Mouse (Mus musculus) ES-CJ7 (cell line): ENCODE results near the gene Ubxn2a.
A peak's percentile ranks its signal among the peaks of the same experiment; 100 is the strongest.
"Not testable (repeated sequence)": the region's sequence is repeated elsewhere in the genome, so short reads cannot be mapped to it uniquely, and the experiment has no call there.

ENCODE experiments used
- DNase-seq: peaks from one replicate; pipeline ENCODE4 v3.0.0; 2011; ENCODE audit warnings: low read depth, low spot score

The Ubxn2a gene

DNA sequence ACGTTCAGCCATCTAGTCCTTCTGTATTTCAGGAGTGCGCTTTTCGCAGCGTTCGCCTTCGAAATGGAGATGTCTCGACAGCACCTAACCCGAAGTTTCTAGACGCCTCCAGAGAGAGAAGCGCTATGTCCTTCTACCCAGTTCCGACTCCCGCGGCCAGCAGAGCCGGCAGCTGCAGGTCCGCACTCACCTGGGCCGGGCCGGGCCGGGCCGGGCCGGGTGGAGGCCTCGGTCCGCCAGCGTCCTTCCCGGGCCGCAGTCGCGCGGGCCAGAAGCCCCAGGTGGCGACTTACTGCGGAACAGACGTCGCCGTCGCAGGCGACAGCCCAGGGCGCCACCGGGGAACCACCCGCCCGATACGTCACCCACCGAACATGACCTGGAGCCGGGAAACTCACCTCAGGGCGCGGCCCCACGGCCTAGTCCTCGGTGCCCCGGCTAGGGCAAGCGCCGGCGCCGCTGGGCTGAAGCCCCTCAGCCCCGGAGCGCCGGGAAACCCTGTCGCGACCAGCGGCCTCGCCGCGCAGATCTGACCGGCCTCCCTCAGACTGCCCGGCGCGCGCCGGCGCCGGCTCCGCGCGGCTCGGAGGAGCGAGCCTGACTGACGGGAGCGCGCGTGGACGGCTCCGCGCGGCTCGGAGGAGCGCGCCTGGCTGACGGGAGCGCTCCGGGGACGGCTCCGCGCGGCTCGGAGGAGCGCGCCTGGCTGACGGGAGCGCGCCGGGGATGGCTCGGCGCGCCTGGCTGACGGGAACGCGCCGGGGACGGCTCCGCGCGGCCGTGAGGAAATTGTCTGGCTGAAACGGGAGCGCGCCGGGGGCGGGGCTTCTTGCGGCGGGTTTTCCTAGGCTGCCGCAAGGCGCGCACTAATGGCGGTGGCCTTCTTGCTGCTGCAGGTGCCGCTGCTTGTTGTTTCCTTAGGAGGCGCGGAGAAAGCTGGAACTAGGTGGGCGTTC is at the start of gene Ubxn2a:
Ubxn2a (minus strand) TSS at position 755 of the 956 bp plus-strand sequence.
- DNase-seq = peak; percentile 89

DNA sequence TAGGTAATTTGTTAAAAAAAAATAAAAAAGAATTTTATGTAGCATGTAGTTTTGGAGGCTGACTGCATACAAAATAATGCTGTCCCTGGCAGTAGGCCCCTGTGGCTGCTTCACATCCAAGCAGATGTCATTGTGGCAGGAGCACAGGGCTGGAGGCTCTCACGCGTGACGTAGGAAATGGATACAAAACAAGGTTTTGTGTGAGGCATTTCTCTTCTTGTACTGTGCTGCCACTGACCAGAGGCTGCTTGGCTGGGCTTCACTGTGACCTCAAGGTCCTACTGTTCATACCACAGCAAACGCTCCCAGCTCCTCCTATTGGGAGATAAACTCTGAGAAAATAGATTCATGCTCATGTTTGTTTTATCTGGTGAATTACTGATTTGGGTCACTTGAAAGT is 45.7 kb upstream of the Ubxn2a start:
- DNase-seq = no peak

DNA sequence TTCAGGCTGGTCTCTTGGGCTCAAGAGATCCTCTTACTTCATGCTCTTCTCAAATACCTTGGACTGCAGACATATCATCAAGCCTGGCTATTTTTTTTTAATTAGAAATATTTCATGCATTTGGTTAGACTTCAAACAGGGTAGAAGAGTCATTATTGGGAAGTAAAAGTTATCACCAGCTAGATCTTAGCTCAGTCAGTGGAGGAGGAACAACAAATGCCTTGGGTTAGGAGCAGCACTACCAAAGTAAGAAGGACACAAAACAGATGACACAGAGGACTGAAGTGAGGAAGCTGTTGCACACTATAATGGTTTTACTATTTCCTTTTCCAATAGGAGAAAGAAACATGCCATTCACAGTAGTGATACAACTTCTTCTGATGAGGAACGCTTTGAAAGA is 44.8 kb upstream of the Ubxn2a start:
- no peak for DNase-seq

DNA sequence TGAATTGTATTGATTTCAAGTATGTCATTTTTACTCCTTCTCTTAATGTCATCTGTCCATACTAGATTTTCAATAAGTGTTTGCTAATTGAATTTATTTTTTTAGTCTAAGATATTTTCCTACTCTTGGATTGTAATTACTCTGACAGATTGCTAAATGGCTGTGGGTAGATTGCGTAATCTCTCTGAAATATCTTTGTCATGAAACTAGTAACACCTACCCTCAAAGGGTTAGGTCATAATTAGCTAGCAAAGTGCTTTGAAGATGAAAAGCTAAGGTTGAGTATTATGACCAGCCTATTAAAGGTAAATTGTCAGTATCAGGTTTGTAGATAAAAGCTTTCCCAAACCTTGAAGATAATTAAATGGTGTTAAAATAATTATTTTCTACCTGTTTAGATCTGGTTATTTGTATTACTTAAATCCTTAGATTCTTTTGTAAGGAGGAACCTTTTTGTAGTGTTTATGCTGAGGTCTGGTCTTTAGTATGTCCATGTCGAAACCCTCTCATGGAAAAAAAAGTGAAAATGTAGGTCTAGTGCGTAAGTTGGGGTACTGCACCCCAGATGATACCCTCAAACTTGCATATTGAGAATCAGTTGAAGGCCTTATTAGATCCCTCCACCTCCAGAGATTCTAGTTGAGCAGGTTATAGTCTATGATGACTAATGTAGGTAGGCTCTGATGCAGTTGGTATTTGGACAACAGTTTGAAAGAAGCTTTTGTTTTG is 23.5 kb upstream of the Ubxn2a start:
- no peak for DNase-seq

DNA sequence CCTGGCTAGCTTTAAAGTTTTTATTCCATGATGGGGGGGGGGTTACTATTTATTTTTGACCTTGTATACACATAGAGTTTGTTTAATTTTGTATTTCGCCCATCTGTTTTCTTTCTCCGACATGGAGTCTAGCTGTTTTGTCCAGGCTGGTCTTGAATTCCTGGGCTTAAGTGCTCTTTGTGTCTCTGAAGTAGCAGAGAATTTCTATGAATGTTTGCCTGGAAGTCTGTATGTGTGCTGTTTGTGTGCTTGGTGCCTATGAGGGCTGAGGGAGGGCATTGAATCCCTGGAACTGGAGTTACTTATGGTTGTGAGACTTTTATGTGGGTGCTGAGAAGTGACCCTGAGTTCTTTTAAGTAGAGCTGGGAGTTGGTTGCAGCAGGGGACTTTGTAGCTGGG is 20.7 kb upstream of the Ubxn2a start:
- DNase-seq = no peak

DNA sequence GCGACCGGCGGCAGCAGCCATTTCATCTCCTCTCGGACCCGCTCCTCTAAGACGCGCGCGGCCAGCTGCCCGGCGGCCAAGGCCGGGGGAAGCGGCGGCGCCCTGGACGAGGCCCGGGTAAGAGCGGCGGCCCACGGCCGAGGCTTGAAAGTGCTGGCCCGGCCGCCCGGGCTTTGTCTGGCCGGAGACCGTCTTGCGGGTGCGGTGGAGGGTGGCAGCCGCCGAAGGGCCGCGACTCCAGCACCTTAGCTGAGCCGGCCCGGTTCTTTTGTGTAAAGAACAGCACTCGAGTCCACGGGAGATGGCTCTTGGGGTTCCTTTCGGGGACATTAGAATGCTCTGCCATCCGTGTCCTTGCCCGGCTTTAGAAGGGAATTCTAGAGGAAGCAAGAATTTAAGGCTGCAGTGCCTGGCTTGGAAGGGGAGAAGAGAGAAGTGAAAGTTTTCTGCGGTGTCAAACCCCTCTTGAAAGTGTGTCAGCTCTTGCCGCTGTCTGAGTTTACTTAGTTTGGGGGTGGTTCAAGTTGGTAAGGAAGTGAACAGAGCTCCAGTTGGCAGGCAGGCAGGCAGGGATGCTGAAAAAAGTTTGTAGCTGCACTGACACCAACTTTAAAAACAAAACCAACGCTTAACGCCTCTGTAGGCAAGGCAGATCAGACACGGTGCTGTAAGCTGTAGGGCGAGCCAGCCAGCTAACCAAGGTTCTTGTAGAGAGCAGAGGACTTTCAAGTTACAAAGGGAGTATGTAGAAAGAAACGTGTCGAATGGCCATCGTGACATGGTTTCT is 10.5 kb upstream of the Ubxn2a start:
- peak; percentile 46 for DNase-seq

DNA sequence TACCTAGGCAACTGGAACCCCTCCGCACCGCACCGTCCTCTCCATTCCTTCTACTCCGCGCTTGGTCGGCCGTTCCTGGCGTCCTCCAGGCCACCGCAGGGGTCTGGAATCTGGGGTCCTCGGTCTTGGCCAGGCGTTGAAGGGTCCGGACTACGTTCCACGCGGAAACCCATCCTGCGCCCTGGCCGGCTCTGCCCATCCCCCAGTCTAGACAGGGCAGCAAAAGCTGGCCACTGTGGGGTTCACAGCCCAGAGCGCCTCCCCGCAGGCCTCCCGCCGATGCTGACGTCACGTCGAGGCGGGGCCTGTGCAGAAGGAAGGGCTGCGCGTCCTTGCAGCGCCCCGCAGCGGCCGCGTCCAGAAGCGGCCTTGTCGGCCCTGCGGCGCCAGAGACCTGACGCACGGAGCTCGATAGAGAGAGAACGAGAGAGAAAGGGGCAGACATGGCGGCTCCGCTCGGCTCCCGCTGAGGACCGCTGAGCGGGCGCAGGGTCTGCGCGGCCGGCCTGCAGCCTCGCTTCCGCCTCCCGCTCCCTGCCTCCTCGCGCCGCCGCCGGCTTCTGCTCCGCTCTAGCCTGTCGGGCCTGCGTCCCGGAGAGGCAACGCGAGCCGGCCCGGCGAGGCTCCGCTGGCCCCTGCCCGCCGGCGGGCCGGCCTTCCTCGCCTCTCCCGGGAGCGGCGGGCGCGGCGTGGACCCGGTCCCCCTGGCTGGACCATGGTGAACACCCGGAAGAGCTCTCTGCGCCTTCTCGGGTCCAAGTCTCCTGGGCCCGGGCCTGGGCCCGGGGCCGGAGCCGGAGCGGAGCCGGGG is 9.7 kb upstream of the Ubxn2a start, which contains the start of gene Atad2b:
Atad2b (plus strand) TSS at position 360 of the 811 bp plus-strand sequence.
- peak; percentile 91 for DNase-seq

DNA sequence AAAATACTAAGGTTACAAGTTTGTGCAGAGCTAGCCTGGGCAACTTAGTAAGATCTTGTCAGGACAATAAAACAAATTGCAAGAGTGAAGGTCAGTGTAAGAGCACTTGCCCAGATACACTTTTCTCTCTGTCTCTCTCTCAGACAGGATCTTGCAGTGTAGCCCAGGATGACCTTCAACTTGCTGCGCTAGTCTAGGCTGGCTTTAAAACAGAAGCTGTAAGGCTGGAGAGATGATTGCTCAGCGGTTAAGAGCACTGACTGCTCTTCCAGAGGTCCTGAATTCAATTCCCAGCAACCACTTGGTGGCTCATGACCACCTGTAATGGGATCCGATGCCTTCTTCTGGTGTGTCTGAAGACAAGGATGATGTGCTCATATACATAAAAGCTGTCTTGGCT is 7.4 kb upstream of the Ubxn2a start:
- peak; percentile 91 for DNase-seq

DNA sequence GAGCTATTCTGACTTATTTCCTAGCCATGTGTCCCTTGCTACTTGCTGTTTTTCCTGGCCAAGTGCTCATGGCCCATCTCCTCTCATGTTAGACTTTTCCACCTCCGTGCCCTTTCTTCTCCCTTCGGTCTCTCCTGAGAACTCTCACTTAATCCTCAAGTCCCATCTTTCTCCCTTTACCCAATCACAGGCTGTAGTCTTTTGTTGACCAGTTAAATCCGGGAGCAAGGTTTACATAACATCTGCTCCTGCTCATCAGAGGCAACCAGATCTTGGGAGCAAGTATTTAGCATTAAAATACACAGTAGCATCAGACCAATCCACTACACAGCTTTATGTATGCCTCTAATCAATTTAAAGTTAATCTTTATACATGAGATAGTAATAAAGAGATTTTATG is 6.9 kb upstream of the Ubxn2a start:
- DNase-seq = peak; percentile 79

DNA sequence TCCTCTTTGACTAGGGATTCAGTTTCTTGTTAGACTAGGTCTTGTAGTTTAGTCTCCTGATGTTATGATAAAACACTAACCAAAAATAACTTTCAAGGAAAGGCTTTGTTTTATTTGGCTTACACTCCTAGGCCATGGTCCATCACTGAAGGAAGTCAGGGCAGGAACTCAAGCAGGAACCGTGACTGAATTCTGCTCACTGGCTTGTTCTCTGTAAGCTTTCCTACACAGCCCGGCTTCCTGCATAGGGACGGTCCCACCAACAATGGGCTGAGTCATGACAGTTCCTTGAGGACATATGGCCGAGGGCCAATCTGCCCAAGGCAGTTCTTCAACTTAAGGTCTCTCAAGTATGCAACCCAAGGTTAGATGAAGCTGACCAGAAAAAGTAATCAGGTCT is 4.2 kb upstream of the Ubxn2a start:
- DNase-seq = peak; percentile 56

DNA sequence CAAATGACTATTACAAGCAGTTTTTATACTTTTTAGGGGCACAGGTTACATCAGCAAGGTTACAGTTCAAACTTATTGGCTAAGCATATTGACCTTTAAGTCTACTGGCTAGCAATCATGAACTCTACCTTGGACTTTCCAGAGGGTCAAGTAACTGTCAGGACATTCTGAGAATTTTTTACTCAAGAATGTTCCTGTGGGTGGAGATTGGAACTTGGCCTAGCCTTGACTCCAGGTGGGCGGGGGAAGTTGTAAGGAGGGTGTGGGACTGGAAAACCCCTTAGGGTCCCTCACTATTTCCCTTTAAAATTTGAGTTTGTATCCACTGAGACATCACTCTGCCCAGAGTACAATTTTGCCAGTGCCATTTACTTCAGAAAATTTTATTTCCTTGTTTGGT is 3.0 kb upstream of the Ubxn2a start:
- peak; percentile 81 for DNase-seq

DNA sequence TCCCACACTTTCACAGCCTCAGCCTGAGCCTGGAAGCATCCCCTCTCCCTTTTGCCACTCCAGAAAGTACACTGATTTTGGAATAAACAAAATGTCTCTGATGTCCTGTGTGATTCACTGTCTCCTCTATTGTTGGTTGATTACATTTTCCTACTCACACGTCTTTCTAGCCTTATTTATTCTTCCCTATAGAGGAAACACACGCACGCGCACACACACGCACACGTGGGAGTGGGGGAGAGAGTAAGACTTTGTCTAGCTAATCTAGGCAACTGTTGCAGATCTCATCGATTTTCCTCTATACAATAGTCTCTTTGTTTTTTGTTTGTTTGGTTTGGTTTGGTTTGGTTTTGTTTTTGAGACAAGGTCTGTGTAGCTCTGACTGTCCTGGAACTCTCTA is 886 bp upstream of the Ubxn2a start:
- peak; percentile 59 for DNase-seq

DNA sequence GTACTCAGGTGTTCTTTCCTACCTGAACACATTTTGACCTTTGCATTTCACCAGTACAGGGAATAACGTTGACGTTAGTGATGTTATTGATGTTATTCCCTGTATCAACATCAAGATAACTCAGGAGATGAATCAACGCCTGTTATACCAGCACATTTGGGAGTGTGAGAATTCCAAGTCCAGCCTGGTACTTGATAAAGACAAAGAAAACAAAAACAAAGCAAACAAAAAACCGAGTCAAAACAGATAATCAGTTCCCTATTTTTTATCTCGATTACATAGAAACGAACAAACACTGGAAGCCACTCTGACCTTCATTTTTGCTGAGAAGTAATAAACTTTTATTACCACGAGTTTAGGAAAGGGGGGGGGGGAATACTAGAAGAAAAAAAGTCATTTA is 1.0 kb downstream of the Ubxn2a start:
- no peak for DNase-seq

DNA sequence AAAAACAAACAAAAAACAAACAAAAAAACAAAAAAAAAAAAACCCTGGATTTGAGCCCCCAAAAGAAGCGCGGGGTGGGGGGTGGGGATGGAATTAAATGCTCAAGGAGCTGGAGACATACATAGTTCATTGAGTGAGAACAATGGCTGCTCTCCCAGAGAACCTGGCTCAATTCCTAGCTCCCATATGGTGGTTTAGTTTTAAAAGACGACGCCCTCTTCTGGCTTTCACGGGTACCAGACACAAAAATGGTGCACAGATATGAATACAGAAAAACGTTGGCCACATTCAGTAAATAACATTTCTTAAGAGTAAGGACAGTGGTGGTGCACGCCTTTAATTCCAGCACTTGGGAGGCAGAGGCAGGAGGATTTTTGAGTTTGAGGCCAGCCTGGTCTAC is 1.6 kb downstream of the Ubxn2a start:
- DNase-seq = peak; percentile 74

DNA sequence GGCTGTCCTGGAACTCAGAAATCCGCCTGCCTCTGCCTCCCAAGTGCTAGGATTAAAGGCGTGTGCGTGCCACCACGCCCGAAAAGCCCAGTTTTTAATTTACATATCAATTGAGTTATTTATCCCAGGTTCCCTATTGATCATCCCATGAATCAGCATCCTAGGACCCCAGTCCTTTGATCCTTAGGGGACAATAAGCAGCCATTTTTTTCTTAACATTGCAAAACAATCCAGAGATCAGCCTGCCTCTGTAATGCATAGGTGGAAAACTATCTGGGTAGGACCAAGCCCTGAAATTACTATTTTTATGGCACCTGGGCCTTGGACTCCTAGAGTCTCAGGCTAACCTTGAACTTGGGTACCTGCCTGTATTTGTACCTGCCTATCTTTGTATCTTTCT is 9.5 kb downstream of the Ubxn2a start:
- peak; percentile 98 for DNase-seq

DNA sequence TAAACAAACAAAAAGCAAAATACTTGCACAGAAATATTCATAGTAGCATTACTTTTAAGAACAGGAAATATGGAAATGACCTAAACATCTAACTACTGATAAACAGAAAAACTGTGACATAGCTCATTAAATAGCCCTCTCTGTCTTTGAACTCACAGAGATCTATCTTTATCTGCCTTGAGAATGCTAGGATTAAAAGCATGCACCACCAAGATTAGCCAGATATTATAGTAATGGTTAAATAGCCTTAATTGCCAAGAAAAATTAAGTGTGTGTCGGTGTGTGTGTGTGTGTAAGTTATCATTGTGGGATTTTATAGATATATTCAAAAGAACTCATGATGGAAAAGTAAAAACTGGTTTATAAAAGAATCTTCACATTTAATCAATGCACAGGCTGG is 17.6 kb downstream of the Ubxn2a start:
- no peak for DNase-seq

DNA sequence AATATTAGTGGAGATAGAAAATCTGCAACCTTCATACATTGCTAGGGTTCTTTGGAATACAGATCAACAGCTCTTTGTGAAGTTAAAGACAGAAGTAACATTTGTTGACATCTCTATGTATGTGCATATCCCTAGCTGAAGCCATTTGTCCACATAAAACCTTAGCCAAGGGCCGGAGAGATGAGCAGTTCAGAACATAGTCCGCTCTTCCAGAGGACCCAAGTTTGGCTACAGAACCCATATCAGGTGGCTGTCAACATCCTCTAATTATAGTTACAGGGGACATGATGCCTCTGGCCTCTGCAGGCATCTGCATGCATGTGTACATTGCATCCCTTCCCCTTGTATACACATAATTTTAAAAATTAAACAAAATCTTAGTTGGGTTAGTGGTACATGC is 18.3 kb downstream of the Ubxn2a start:
- no peak for DNase-seq

DNA sequence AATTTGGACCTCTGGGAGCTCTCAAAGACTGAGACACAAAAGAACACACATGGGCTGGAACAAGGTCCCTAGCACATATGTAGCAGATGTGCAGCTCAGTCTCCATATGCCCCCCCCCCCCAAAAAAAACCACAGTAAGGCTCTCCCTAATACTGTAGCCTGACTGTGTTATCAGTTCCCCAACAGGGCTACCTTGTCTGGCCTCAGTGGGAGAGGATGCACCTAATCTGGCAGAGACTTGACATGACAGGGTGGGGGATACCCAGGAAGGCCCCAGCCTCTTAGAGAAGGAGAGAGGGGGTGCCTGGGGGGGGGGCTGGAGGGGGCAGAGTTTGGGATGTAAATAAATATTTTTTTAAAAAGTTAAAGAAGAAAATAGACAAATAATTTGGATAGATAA is 18.8 kb downstream of the Ubxn2a start:
- DNase-seq = no peak

DNA sequence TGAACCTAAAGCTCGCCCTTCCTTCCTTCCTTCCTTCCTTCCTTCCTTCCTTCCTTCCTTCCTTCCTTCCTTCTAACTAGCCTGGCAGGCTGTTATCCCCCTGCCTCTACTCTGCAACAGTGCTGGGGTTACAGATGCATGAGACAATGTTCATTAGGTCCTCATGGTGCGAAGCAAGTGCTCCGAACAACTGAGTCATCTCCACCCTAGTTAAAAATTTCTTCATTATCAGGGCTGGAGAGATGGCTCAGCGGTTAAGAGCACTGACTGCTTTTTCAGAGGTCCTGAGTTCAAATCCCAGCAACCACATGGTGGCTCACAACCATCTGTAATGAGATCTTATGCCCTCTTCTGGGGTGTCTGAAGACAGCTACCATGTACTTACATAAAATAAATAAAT is 20.9 kb downstream of the Ubxn2a start:
- DNase-seq = not testable (repeated sequence)

DNA sequence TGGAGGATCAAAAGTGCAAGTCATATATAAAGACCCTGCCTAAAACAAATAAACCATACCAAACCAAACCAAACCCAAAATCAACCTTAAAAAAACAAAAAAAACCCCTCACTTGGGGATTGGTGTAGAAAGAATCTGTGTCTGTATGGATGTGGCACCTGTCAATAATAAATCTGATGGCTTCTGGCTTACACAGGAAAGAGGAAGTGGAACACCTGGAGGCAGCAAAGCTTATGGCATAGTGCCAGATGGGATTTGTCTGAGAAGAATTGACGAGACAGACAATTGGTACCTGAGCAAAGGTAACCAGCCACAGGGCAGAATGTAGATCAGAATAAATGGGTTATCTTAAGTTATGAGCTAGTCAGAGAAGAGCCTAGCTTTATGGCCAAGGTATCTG is 22.4 kb downstream of the Ubxn2a start:
- DNase-seq = no peak

DNA sequence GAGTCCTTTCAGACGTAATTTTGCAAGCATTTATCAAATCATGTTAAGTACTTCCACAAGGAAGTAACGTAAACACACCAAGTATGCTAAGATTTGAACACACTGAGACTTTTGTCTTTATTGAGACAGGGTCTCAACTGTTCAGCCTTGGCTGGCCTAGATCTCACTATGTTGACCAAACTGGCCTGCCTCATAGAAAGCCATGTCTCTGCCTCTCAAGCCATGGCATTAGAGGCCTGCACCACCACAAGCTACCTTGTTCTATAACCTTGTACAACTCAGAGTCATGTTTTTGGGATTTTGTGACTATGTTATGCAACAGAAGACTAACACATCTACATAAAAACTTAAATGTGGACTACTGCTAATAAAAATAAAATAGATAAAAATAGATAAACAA is 25.4 kb downstream of the Ubxn2a start:
- DNase-seq = no peak
